Mouse (Mus musculus) midbrain, embryonic 10.5 days (tissue): ENCODE measurements around the gene Nudt3. TPM values are rescaled to one million over a fixed set of nuclear protein-coding genes. Genes with fewer than 3 reads are reported as not detected.

Source experiments
- DNase-seq: peaks from one replicate; pipeline ENCODE4 v3.0.0-alpha.2; 2017; ENCODE audit warnings: low spot score
- H3K27ac ChIP-seq: fragments of 300-500 bp; sonication (generic); replicated peaks from 2 replicates; pipeline ENCODE4 v1.5.1; 2016; ENCODE audit warnings: mild to moderate bottlenecking
- H3K27me3 ChIP-seq: fragments of 300-500 bp; sonication (generic); 2 replicates; pipeline ENCODE4 v1.6.1; 2016; ENCODE audit warnings: low read depth, mild to moderate bottlenecking; ENCODE audit not compliant: poor library complexity, severe bottlenecking
- H3K36me3 ChIP-seq: fragments of 300-500 bp; sonication (generic); 2 replicates; pipeline ENCODE4 v1.6.1; 2016; ENCODE audit warnings: mild to moderate bottlenecking, moderate library complexity
- H3K4me1 ChIP-seq: fragments of 300-500 bp; sonication (generic); 2 replicates; pipeline ENCODE4 v1.6.1; 2016
- H3K4me3 ChIP-seq: fragments of 300-500 bp; sonication (generic); 2 replicates; pipeline ENCODE4 v1.5.1; 2016; ENCODE audit warnings: mild to moderate bottlenecking, moderate library complexity
- H3K9me3 ChIP-seq: fragments of 300-500 bp; sonication (generic); replicated peaks from 2 replicates; pipeline ENCODE4 v1.6.1; 2016; ENCODE audit warnings: mild to moderate bottlenecking
- WGBS: fragments of 180-500 bp; shearing (Covaris S2); methylation state at CpG from one replicate; pipeline ENCODE4 v1.1.7; 2016; 5-methylcytosine and 5-hydroxymethylcytosine counted together
- polyA plus RNA-seq: library from polyadenylated mRNA; unstranded; fragments of >200 nt; fragmentation: Nextera tagmentation; extraction: Ambion mirVana; gene quantifications from 2 replicates; pipeline ENCODE4 v1.2.1, GENCODE M21; 2016

Gene Nudt3
- polyA plus RNA-seq = 90.0 and 109 TPM in 2 replicates

GRCm38 (mm10) chr17:27623360-27624326, at the start of gene Nudt3:
Nudt3 (minus strand) TSS chr17:27623495.
- peaks cover 60% of the 10 kb centered on the region for H3K4me1 ChIP-seq
- H3K27ac ChIP-seq = peak within 1 kb of the TSS; percentile 100
- H3K27me3 ChIP-seq = no peaks in the 10 kb centered on the region
- peak; percentile 90 for DNase-seq
- WGBS = 9% methylated on average over 91 of the region's 91 CpGs
- H3K36me3 ChIP-seq = peaks cover 19% of the 10 kb centered on the region
- peak within 1 kb of the TSS; percentile 98 for H3K4me3 ChIP-seq
- H3K9me3 ChIP-seq = peaks cover under 1% of the 10 kb centered on the region; the same call in 1 of the 2 replicates

- Histone ChIP-seq H3K9me3 (no peaks in the 10 kb centered on the region), H3K27me3 (no peaks in the 10 kb centered on the region), H3K4me1 (peaks cover 11% of the 10 kb centered on the region; the same call in 1 of the 2 replicates), H3K4me3 (no peak overlapping the region), H3K36me3 (no peaks in the 10 kb centered on the region), H3K27ac (no peak overlapping the region)
- no peak for DNase-seq
- WGBS = 83% methylated on average over 6 of the region's 6 CpGs
These were observed 48.4 kb upstream of the Nudt3 start for GRCm38 (mm10) chr17:27671720-27672119.

GRCm38 (mm10) chr17:27658767-27659166, 35.5 kb upstream of the Nudt3 start:
- peaks cover 19% of the 10 kb centered on the region for H3K4me1 ChIP-seq
- no peaks in the 10 kb centered on the region for H3K9me3 ChIP-seq
- DNase-seq = no peak
- H3K36me3 ChIP-seq = no peaks in the 10 kb centered on the region
- no peak overlapping the region for H3K4me3 ChIP-seq
- peaks cover 41% of the 10 kb centered on the region for H3K27me3 ChIP-seq
- H3K27ac ChIP-seq = no peak overlapping the region
- 79% methylated on average over 7 of the region's 7 CpGs for WGBS

GRCm38 (mm10) chr17:27657123-27657522, 33.8 kb upstream of the Nudt3 start:
- H3K27me3 ChIP-seq = peaks cover 44% of the 10 kb centered on the region
- 82% methylated on average over 8 of the region's 8 CpGs for WGBS

GRCm38 (mm10) chr17:27656414-27656813, 33.1 kb upstream of the Nudt3 start:
- H3K4me3 ChIP-seq = peak overlapping the region; percentile 69
- WGBS = 23% methylated on average over 5 of the region's 5 CpGs

More at GRCm38 (mm10) chr17:27657123-27657522, 33.8 kb upstream of the Nudt3 start:
- Histone ChIP-seq H3K4me3 (no peak overlapping the region), H3K36me3 (no peaks in the 10 kb centered on the region), H3K4me1 (peaks cover 19% of the 10 kb centered on the region), H3K27ac (no peak overlapping the region), H3K9me3 (no peaks in the 10 kb centered on the region)
- no peak for DNase-seq

GRCm38 (mm10) chr17:27656011-27656399, 32.7 kb upstream of the Nudt3 start:
- Histone ChIP-seq H3K9me3 (no peaks in the 10 kb centered on the region), H3K36me3 (no peaks in the 10 kb centered on the region), H3K27me3 (peaks cover 44% of the 10 kb centered on the region), H3K4me1 (peaks cover 19% of the 10 kb centered on the region), H3K27ac (peak overlapping the region; percentile 72), H3K4me3 (peak overlapping the region; percentile 69)
- WGBS = 8% methylated on average over 14 of the region's 14 CpGs
- DNase-seq = no peak

More at GRCm38 (mm10) chr17:27656414-27656813, 33.1 kb upstream of the Nudt3 start:
- DNase-seq = no peak
- Histone ChIP-seq H3K9me3 (no peaks in the 10 kb centered on the region), H3K27ac (no peak overlapping the region), H3K27me3 (peaks cover 44% of the 10 kb centered on the region), H3K36me3 (no peaks in the 10 kb centered on the region), H3K4me1 (peaks cover 19% of the 10 kb centered on the region)

GRCm38 (mm10) chr17:27655089-27656010, 32.1 kb upstream of the Nudt3 start, which contains the start of gene Pacsin1:
Pacsin1 (plus strand) TSS chr17:27655509.
- Histone ChIP-seq H3K4me1 (peaks cover 19% of the 10 kb centered on the region), H3K4me3 (peak within 1 kb of the TSS; percentile 69), H3K36me3 (no peaks in the 10 kb centered on the region), H3K27me3 (peaks cover 48% of the 10 kb centered on the region), H3K9me3 (no peaks in the 10 kb centered on the region), H3K27ac (peak within 1 kb of the TSS; percentile 72)
- WGBS = 1% methylated on average over 65 of the region's 65 CpGs
- peak; percentile 60 for DNase-seq

GRCm38 (mm10) chr17:27653253-27653959, 30.1 kb upstream of the Nudt3 start:
- no peak for DNase-seq
- Histone ChIP-seq H3K36me3 (no peaks in the 10 kb centered on the region), H3K9me3 (no peaks in the 10 kb centered on the region), H3K4me3 (no peak overlapping the region), H3K27me3 (peaks cover 48% of the 10 kb centered on the region), H3K27ac (no peak overlapping the region), H3K4me1 (peaks cover 19% of the 10 kb centered on the region)
- 79% methylated on average over 10 of the region's 10 CpGs for WGBS

GRCm38 (mm10) chr17:27652046-27652790, 28.9 kb upstream of the Nudt3 start:
- H3K27ac ChIP-seq = no peak overlapping the region
- no peaks in the 10 kb centered on the region for H3K36me3 ChIP-seq
- H3K27me3 ChIP-seq = peaks cover 42% of the 10 kb centered on the region
- DNase-seq = no peak
- H3K4me1 ChIP-seq = peaks cover 19% of the 10 kb centered on the region
- H3K4me3 ChIP-seq = no peak overlapping the region
- WGBS = 89% methylated on average over 23 of the region's 23 CpGs
- H3K9me3 ChIP-seq = no peaks in the 10 kb centered on the region

GRCm38 (mm10) chr17:27650586-27650985, 27.3 kb upstream of the Nudt3 start:
- 80% methylated on average over 13 of the region's 13 CpGs for WGBS

GRCm38 (mm10) chr17:27650160-27650559, 26.9 kb upstream of the Nudt3 start:
- 12% methylated on average over 12 of the region's 12 CpGs for WGBS
- H3K27me3 ChIP-seq = peaks cover 21% of the 10 kb centered on the region
- no peak overlapping the region for H3K4me3 ChIP-seq
- DNase-seq = peak; percentile 67
- H3K4me1 ChIP-seq = peaks cover 4% of the 10 kb centered on the region
- H3K36me3 ChIP-seq = no peaks in the 10 kb centered on the region
- no peaks in the 10 kb centered on the region for H3K9me3 ChIP-seq
- no peak overlapping the region for H3K27ac ChIP-seq

More at GRCm38 (mm10) chr17:27650586-27650985, 27.3 kb upstream of the Nudt3 start:
- H3K4me3 ChIP-seq = no peak overlapping the region
- H3K27me3 ChIP-seq = peaks cover 25% of the 10 kb centered on the region
- no peak for DNase-seq
- H3K27ac ChIP-seq = no peak overlapping the region
- no peaks in the 10 kb centered on the region for H3K9me3 ChIP-seq
- H3K4me1 ChIP-seq = peaks cover 9% of the 10 kb centered on the region
- H3K36me3 ChIP-seq = no peaks in the 10 kb centered on the region
